Mouse (Mus musculus) G1E (cell line): ENCODE measurements around the gene Gpatch2l. TPM values are rescaled to one million over a fixed set of nuclear protein-coding genes. Genes with fewer than 3 reads are reported as not detected.

ENCODE experiments used
- ATAC-seq: 2 replicates; pipeline ENCODE4 v1.8.0; 2016; ENCODE audit warnings: mild to moderate bottlenecking; ENCODE audit not compliant: insufficient number of reproducible peaks, poor library complexity, low FRiP score, severe bottlenecking; ENCODE audit errors: extremely low read depth
- DNase-seq: peaks from one replicate; pipeline ENCODE4 v3.0.0; 2012; ENCODE audit warnings: low spot score
- H3K27me3 ChIP-seq: 2 replicates; pipeline ENCODE4 v1.6.1; 2012; ENCODE audit warnings: mild to moderate bottlenecking, low read length, inconsistent platforms; ENCODE audit not compliant: insufficient read depth
- H3K36me3 ChIP-seq: replicated peaks from 2 replicates; pipeline ENCODE3; 2012; ENCODE audit warnings: mild to moderate bottlenecking, inconsistent platforms
- H3K4me1 ChIP-seq: 2 replicates; pipeline ENCODE4 v1.6.1; 2012; ENCODE audit warnings: low read depth, low read length, inconsistent platforms, mixed read lengths; ENCODE audit not compliant: insufficient read depth
- H3K4me3 ChIP-seq: 2 replicates; pipeline ENCODE4 v1.5.1; 2012; ENCODE audit warnings: low read depth, mild to moderate bottlenecking, inconsistent platforms, low read length, moderate library complexity, mixed read lengths
- H3K9me3 ChIP-seq: replicated peaks from 2 replicates; pipeline ENCODE4 v1.6.1; 2012; ENCODE audit warnings: inconsistent platforms
- CTCF ChIP-seq: IDR thresholded peaks from 2 replicates; pipeline ENCODE4 v1.5.1; 2012; ENCODE audit warnings: low read depth, low read length, inconsistent platforms, mixed read lengths
- GATA1 ChIP-seq: IDR thresholded peaks from 2 replicates; pipeline ENCODE4 v1.6.1; 2012; ENCODE audit warnings: borderline replicate concordance, low read length, inconsistent platforms, mixed read lengths
- GATA2 ChIP-seq: IDR thresholded peaks from 2 replicates; pipeline ENCODE4 v1.6.1; 2012; ENCODE audit warnings: low read depth, low read length, inconsistent platforms, borderline replicate concordance
- POLR2AphosphoS5 ChIP-seq: IDR thresholded peaks from 2 replicates; pipeline ENCODE4 v1.6.1; 2012; ENCODE audit warnings: low read depth, low read length, inconsistent platforms; ENCODE audit not compliant: insufficient replicate concordance
- TAL1 ChIP-seq: conservative IDR thresholded peaks from 2 replicates; pipeline ENCODE4 v1.6.1; 2012; ENCODE audit warnings: low read depth, low read length, inconsistent platforms, mixed read lengths
- polyA plus RNA-seq: library from polyadenylated mRNA; stranded (reverse); fragments of >175 nt; gene quantifications from 2 replicates; pipeline ENCODE4 v1.2.3, GENCODE M21; 2012
- total RNA-seq, 2 experiments: library from RNA; stranded (forward) in 1 of 2; stranded (reverse) in 1 of 2; fragments of 200-1000 nt in 1 of 2; fragments of >200 nt in 1 of 2; fragmentation: Nextera tagmentation in 1 of 2; gene quantifications; 2 replicates each; pipeline ENCODE4 v1.2.3; 2014 to 2017

Gpatch2l gene
- total RNA-seq (2014; fragmentation: Nextera tagmentation) (58.1 and 95.0 TPM in 2 replicates), total RNA-seq (2017) (53.9 and 56.4 TPM in 2 replicates), polyA plus RNA-seq (17.9 and 18.4 TPM in 2 replicates)

DNA sequence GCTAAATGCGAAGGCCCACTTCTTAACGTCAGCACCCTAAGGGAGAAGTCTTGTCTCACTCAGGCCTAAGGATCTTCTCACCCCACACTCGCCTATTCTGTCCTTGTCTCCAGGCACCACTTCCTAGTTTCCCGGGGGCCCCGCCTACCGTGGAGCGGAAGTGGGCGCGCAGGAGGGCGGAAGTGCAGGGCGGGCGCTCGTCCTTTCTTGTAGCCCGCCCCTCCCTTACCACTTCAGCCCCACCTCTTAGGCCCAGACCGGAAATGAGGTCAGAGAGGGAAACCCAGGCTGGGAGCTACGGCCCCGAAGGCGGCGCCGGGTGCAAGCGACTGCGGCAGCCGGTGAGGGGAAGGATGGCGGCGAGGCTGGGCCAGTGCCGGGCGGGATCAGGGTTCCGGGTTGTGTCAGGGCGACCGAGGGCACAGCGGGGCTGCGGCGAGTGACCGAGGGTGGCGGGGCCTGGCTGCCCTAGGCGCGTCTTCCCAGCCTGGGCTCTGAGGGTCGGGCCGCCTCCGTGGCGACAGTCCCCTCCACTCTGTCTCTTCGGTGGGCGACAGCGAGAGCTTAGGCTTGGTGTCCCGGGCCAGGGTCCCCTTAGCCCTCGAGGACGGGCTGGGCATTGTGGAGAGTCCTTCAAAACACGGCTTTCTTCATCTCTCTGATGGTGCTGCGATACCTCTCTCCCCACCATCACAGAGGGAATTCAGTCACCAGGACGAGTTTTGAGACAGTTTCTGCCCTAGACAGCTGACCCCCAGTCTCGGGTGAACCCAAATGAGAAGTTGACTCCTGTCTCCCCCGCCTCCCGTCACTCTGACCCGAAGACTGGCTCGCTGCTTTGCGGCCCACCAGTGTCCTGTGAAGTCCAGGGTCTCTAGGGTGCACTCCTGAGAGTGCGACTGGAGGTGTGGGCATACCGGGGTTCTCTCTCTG is at the start of gene Gpatch2l:
Gpatch2l (plus strand) TSS at position 255 of the 933 bp plus-strand sequence.
- H3K36me3 ChIP-seq, result peaks cover 31% of the 10 kb centered on the region
- DNase-seq (peak; percentile 99), ATAC-seq (peak; percentile 98)
- H3K27me3 ChIP-seq, result peaks cover 3% of the 10 kb centered on the region; the same call in 1 of the 2 replicates
- H3K4me1 ChIP-seq, result peaks cover 50% of the 10 kb centered on the region
- no peaks in the 10 kb centered on the region for H3K9me3 ChIP-seq
- H3K4me3 ChIP-seq, result peak within 1 kb of the TSS; percentile 84
- TF ChIP-seq POLR2AphosphoS5 (no peak; the same call in 1 of the 2 replicates), CTCF (no peak), GATA1 (no peak), TAL1 (no peak), GATA2 (no peak)

DNA sequence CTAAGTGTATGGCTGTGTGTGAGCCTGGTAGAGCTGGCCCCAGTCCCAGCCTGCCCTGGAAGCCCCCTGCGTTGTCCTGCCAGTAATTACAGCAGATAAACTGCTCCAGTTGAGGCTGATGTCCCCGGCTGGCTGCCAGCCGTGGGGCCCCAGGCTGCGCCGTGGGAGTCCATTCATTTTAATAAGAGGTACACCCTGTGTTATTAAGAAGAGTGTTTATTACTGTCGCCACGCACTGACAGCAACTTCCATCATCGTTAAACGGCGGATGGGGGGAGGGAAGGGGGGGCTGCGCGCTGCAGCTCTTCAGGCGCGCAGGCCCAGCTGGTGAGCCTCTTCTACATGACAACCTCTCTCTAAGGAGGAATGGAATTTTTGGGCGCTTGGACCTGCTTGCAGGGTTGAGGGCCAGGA is 49.6 kb upstream of the Gpatch2l start:
- TF ChIP-seq POLR2AphosphoS5 (no peak), CTCF (no peak), TAL1 (no peak), GATA2 (no peak), GATA1 (no peak)
- Histone ChIP-seq H3K4me1 (no peaks in the 10 kb centered on the region), H3K36me3 (no peaks in the 10 kb centered on the region), H3K27me3 (peaks cover 10% of the 10 kb centered on the region; the same call in 1 of the 2 replicates), H3K9me3 (no peaks in the 10 kb centered on the region), H3K4me3 (no peak overlapping the region)
- no peak for DNase-seq
- no peak for ATAC-seq

DNA sequence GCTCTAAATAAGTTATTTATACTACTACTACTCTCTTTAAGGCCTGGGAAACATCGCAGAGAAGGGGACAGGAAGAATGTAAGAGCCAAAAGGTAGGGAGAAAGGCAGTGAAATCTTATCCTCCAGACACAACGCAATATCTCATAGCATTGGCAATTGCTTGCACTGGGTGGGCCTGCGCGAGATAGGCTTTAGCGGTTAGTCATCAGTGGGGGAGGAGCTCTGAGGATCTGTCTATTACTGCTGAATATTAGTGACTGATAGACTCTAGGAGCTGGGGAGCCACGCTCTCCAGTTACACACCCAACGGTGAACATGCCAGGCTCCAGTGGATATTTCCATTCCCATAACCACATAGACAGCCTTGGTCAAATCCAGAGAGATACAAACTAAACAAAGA is 44.7 kb upstream of the Gpatch2l start:
- no peak for TF ChIP-seq TAL1
- no peak for DNase-seq
- Histone ChIP-seq H3K4me3 (no peak overlapping the region), H3K4me1 (no peaks in the 10 kb centered on the region), H3K27me3 (peaks cover 18% of the 10 kb centered on the region), H3K36me3 (no peaks in the 10 kb centered on the region), H3K9me3 (no peaks in the 10 kb centered on the region)
- no peak for ATAC-seq

DNA sequence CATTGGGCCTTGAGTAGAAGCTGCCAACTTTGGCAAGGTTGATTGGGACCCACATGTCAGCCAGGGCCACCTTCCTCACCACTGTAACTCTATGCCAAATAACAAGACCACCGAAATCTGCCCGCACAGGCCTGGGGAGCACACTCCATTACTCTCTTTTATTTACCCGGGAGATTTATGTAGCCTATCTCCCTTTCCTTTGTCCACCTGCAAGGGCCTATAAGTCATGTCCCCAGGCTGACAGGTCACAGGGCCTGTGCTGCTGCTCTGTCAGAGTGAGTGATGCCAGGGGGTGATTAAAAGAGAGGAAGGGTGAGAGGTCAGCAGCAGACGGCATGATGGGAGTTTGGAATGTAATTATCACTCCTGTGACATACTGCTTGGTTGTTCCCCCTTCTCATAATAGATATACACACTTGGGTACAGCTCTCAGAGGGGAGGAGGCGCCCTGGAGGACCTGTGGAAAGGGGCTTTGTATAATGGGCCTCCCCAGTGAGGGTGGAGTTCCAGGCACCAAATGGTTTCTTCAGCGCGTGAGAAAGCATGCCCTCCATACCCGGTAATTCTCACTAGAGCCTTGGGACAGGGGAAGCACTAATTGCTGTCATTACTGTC is 38.1 kb upstream of the Gpatch2l start:
- TF ChIP-seq TAL1 (no peak), GATA1 (no peak), CTCF (no peak), GATA2 (no peak), POLR2AphosphoS5 (no peak)
- Histone ChIP-seq H3K4me3 (no peak overlapping the region), H3K27me3 (peaks cover 6% of the 10 kb centered on the region; the same call in 1 of the 2 replicates), H3K36me3 (no peaks in the 10 kb centered on the region), H3K9me3 (no peaks in the 10 kb centered on the region), H3K4me1 (no peaks in the 10 kb centered on the region)
- no peak for ATAC-seq
- no peak for DNase-seq

DNA sequence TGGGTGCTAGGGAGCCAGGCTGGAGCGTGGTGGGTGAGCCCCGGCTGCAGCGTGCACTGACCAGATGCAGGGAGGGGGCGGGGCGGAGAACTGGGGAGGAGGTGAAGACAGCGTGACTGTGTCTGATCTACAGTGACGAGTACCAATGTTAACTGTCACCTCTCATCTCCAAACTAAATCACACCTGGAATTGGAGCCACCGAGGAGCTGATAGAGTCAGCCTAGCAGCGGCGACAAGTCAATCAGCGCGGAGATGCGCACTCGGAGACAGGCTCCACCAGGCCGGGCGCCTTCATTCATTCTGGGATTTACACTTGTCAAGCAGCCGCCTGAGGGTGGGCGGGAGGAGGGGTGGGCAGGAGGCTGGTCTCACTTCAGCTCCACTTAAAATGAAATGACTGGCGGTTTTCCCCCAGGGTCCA is 30.5 kb upstream of the Gpatch2l start:
- Histone ChIP-seq H3K4me1 (no peaks in the 10 kb centered on the region), H3K4me3 (no peak overlapping the region), H3K27me3 (peaks cover 19% of the 10 kb centered on the region), H3K36me3 (no peaks in the 10 kb centered on the region), H3K9me3 (no peaks in the 10 kb centered on the region)
- DNase-seq, result no peak
- no peak for TF ChIP-seq POLR2AphosphoS5
- TF ChIP-seq GATA2, result no peak
- no peak for TF ChIP-seq GATA1
- TF ChIP-seq TAL1, result no peak
- TF ChIP-seq CTCF, result no peak
- ATAC-seq, result no peak

DNA sequence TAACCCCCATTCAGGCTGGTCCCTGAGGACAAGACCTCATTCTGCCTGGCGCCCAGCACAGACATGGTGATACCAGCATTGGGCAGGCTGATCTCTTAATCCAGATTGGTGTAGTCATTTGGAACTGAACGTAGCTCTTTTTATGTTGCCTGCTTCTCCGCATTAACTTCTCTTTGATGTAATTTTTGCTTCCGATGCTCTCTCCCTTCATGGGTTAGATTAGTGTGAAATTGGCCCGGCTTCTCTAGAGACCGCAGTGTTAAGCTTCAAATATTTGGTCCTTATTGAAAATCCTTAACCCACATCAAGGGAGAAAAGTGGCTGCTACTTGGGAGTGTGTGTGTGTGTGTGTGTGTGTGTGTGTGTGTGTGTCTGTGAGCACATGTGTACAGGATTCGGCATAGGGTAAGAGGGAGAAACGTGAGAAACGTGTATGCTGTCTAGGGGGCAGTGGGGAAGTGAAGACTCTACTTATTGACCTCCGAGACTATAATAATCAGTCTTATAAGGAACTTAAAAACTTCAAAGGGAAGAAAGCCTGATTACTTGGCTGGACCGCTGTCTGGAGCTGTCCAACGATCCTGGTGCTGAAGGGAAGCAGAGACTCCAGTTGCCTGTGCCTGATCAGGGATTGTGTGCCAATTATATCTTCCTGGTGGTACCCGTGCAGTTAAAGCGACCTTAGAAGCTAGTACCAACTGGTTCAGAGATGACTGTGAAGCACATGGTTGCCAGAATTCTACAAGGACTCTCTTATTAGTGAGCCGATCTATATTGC is 28.8 kb upstream of the Gpatch2l start:
- Histone ChIP-seq H3K36me3 (no peaks in the 10 kb centered on the region), H3K4me3 (no peak overlapping the region), H3K9me3 (no peaks in the 10 kb centered on the region), H3K4me1 (peaks cover 12% of the 10 kb centered on the region), H3K27me3 (peaks cover 23% of the 10 kb centered on the region)
- ATAC-seq (no peak), DNase-seq (peak; percentile 64)
- TF ChIP-seq GATA2 (no peak), CTCF (no peak), TAL1 (no peak), POLR2AphosphoS5 (no peak), GATA1 (no peak)
